Mouse (Mus musculus): ENCODE measurements around the gene Tie1. TPM values are rescaled to one million over a fixed set of nuclear protein-coding genes. Genes with fewer than 3 reads are reported as not detected.
"Not testable (repeated sequence)": the region's sequence is repeated elsewhere in the genome, so short reads cannot be mapped to it uniquely, and the experiment has no call there.

Tie1 gene
- polyA plus RNA-seq, 1 experiment from 2014 or later = 69.4 TPM

- 80% methylated on average over 7 of the region's 7 CpGs for WGBS
- no peak overlapping the region for H3K27ac ChIP-seq (ENCODE audit: poor library complexity, severe bottlenecking)
- H3K4me2 ChIP-seq = no peak overlapping the region
- peaks cover 5% of the 10 kb centered on the region for H3K4me1 ChIP-seq (replicated peaks)
- no peak overlapping the region for H3K4me3 ChIP-seq
- H3K9ac ChIP-seq = no peak overlapping the region
- H3K27me3 ChIP-seq (replicated peaks) = 0 out of 2 replicates have a peak, but pooled peaks cover 6% of the 10 kb centered on the region
- no peak for ATAC-seq (ENCODE audit: insufficient number of reproducible peaks, low FRiP score)
- H3K36me3 ChIP-seq = no peaks in the 10 kb centered on the region
- H3K9me3 ChIP-seq (replicated peaks) = no peaks in the 10 kb centered on the region
These were observed 32.4 kb upstream of the Tie1 start for GRCm38 (mm10) chr4:118522248-118522647.

GRCm38 (mm10) chr4:118518208-118518607 lies 28.3 kb upstream of the Tie1 start:
- Histone ChIP-seq H3K36me3 (no peaks in the 10 kb centered on the region), H3K4me3 (no peak overlapping the region), H3K27me3 (replicated peaks) (peaks cover 15% of the 10 kb centered on the region; the same call in 1 of the 2 replicates), H3K27ac (ENCODE audit: poor library complexity, severe bottlenecking) (no peak overlapping the region), H3K9ac (no peak overlapping the region), H3K4me2 (no peak overlapping the region), H3K4me1 (replicated peaks) (peaks cover 20% of the 10 kb centered on the region), H3K9me3 (replicated peaks) (no peaks in the 10 kb centered on the region)
- 69% methylated on average over 5 of the region's 5 CpGs for WGBS
- ATAC-seq (ENCODE audit: insufficient number of reproducible peaks, low FRiP score) = no peak

GRCm38 (mm10) chr4:118517497-118518146 lies 27.8 kb upstream of the Tie1 start:
- peaks cover 20% of the 10 kb centered on the region for H3K4me1 ChIP-seq (replicated peaks)
- peak overlapping the region; percentile 50 for H3K4me2 ChIP-seq
- WGBS = 39% methylated on average over 16 of the region's 16 CpGs
- no peaks in the 10 kb centered on the region for H3K36me3 ChIP-seq
- H3K27me3 ChIP-seq (replicated peaks) = peaks cover 15% of the 10 kb centered on the region; the same call in 1 of the 2 replicates
- H3K27ac ChIP-seq (ENCODE audit: poor library complexity, severe bottlenecking) = no peak overlapping the region
- no peak overlapping the region for H3K9ac ChIP-seq
- no peaks in the 10 kb centered on the region for H3K9me3 ChIP-seq (replicated peaks)
- ATAC-seq (ENCODE audit: insufficient number of reproducible peaks, low FRiP score) = no peak; the same call in 1 of the 2 replicates
- no peak overlapping the region for H3K4me3 ChIP-seq

GRCm38 (mm10) chr4:118516699-118517496 lies 27.0 kb upstream of the Tie1 start:
- Histone ChIP-seq H3K9ac (no peak overlapping the region), H3K4me3 (peak overlapping the region; percentile 5; the same call in 1 of the 2 replicates)

GRCm38 (mm10) chr4:118509050-118509449 lies 19.2 kb upstream of the Tie1 start:
- no peak for ATAC-seq (ENCODE audit: insufficient number of reproducible peaks, low FRiP score)
- Histone ChIP-seq H3K9ac (no peak overlapping the region), H3K9me3 (replicated peaks) (no peaks in the 10 kb centered on the region), H3K27me3 (replicated peaks) (no peaks in the 10 kb centered on the region), H3K36me3 (no peaks in the 10 kb centered on the region), H3K4me2 (no peak overlapping the region), H3K27ac (ENCODE audit: poor library complexity, severe bottlenecking) (no peak overlapping the region), H3K4me3 (no peak overlapping the region), H3K4me1 (replicated peaks) (0 out of 2 replicates have a peak, but pooled peaks cover 3% of the 10 kb centered on the region)
- 22% methylated on average over 6 of the region's 6 CpGs for WGBS

More at GRCm38 (mm10) chr4:118516699-118517496, 27.0 kb upstream of the Tie1 start:
- H3K4me1 ChIP-seq (replicated peaks) = peaks cover 20% of the 10 kb centered on the region
- no peak overlapping the region for H3K27ac ChIP-seq (ENCODE audit: poor library complexity, severe bottlenecking)
- peaks cover 15% of the 10 kb centered on the region; the same call in 1 of the 2 replicates for H3K27me3 ChIP-seq (replicated peaks)
- H3K4me2 ChIP-seq = peak overlapping the region; percentile 50
- H3K9me3 ChIP-seq (replicated peaks) = no peaks in the 10 kb centered on the region
- no peaks in the 10 kb centered on the region for H3K36me3 ChIP-seq
- peak; percentile 42; the same call in 1 of the 2 replicates for ATAC-seq (ENCODE audit: insufficient number of reproducible peaks, low FRiP score)
- WGBS = 4% methylated on average over 20 of the region's 20 CpGs

GRCm38 (mm10) chr4:118507171-118507570 lies 17.3 kb upstream of the Tie1 start:
- H3K27ac ChIP-seq (ENCODE audit: poor library complexity, severe bottlenecking); H3K9me3 ChIP-seq (replicated peaks); H3K36me3 ChIP-seq; H3K4me2 ChIP-seq; H3K4me3 ChIP-seq; ATAC-seq (ENCODE audit: insufficient number of reproducible peaks, low FRiP score); H3K27me3 ChIP-seq (replicated peaks); H3K4me1 ChIP-seq (replicated peaks); H3K9ac ChIP-seq: not testable (repeated sequence)
- 74% methylated on average over 1 of the region's 1 CpGs for WGBS

GRCm38 (mm10) chr4:118505551-118505950 lies 15.7 kb upstream of the Tie1 start:
- no peak overlapping the region for H3K9ac ChIP-seq
- H3K4me1 ChIP-seq (replicated peaks) = no peaks in the 10 kb centered on the region
- H3K9me3 ChIP-seq (replicated peaks) = no peaks in the 10 kb centered on the region
- no peaks in the 10 kb centered on the region for H3K36me3 ChIP-seq
- H3K4me2 ChIP-seq = no peak overlapping the region
- no peak overlapping the region for H3K27ac ChIP-seq (ENCODE audit: poor library complexity, severe bottlenecking)
- ATAC-seq (ENCODE audit: insufficient number of reproducible peaks, low FRiP score) = no peak
- H3K4me3 ChIP-seq = no peak overlapping the region
- 57% methylated on average over 3 of the region's 3 CpGs for WGBS
- H3K27me3 ChIP-seq (replicated peaks) = no peaks in the 10 kb centered on the region

- H3K4me1 ChIP-seq (replicated peaks) = no peaks in the 10 kb centered on the region
These were observed 10.9 kb upstream of the Tie1 start for GRCm38 (mm10) chr4:118500792-118501191.

GRCm38 (mm10) chr4:118500171-118500724 lies 10.4 kb upstream of the Tie1 start:
- Histone ChIP-seq H3K4me2 (no peak overlapping the region), H3K27ac (ENCODE audit: poor library complexity, severe bottlenecking) (no peak overlapping the region), H3K36me3 (no peaks in the 10 kb centered on the region), H3K4me3 (no peak overlapping the region), H3K9ac (no peak overlapping the region), H3K9me3 (replicated peaks) (no peaks in the 10 kb centered on the region), H3K4me1 (replicated peaks) (no peaks in the 10 kb centered on the region), H3K27me3 (replicated peaks) (0 out of 2 replicates have a peak, but pooled peaks cover 2% of the 10 kb centered on the region)
- 48% methylated on average over 6 of the region's 6 CpGs for WGBS
- no peak for ATAC-seq (ENCODE audit: insufficient number of reproducible peaks, low FRiP score)

More at GRCm38 (mm10) chr4:118500792-118501191, 10.9 kb upstream of the Tie1 start:
- H3K9me3 ChIP-seq (replicated peaks) = no peaks in the 10 kb centered on the region
- ATAC-seq (ENCODE audit: insufficient number of reproducible peaks, low FRiP score) = no peak
- H3K4me3 ChIP-seq = no peak overlapping the region
- no peak overlapping the region for H3K4me2 ChIP-seq
- H3K9ac ChIP-seq = no peak overlapping the region
- WGBS = 71% methylated on average over 9 of the region's 9 CpGs
- no peaks in the 10 kb centered on the region for H3K36me3 ChIP-seq
- H3K27me3 ChIP-seq (replicated peaks) = 0 out of 2 replicates have a peak, but pooled peaks cover 2% of the 10 kb centered on the region
- H3K27ac ChIP-seq (ENCODE audit: poor library complexity, severe bottlenecking) = no peak overlapping the region

- Histone ChIP-seq H3K9me3 (replicated peaks) (no peaks in the 10 kb centered on the region), H3K27ac (ENCODE audit: poor library complexity, severe bottlenecking) (no peak overlapping the region)
- 68% methylated on average over 10 of the region's 10 CpGs for WGBS
These were observed 600 bp upstream of the Tie1 start for GRCm38 (mm10) chr4:118490461-118490860.

More at GRCm38 (mm10) chr4:118490461-118490860, 600 bp upstream of the Tie1 start:
- Histone ChIP-seq H3K9ac (no peak overlapping the region), H3K36me3 (no peaks in the 10 kb centered on the region), H3K4me1 (replicated peaks) (peaks cover 10% of the 10 kb centered on the region), H3K27me3 (replicated peaks) (no peaks in the 10 kb centered on the region), H3K4me2 (no peak overlapping the region), H3K4me3 (no peak overlapping the region)
- ATAC-seq (ENCODE audit: insufficient number of reproducible peaks, low FRiP score) = no peak

All from heart, embryonic 12.5 days (tissue).